Mouse (Mus musculus) heart, adult 8-10 months (tissue): ENCODE results near the gene Smyd4. TPM values are rescaled to one million over a fixed set of nuclear protein-coding genes. Genes with fewer than 3 reads are reported as not detected.

Experiments
- DNase-seq: peaks from one replicate; pipeline ENCODE4 v3.0.0; 2022; ENCODE audit warnings: low spot score
- total RNA-seq, 4 experiments: library from RNA; stranded (reverse); gene quantifications; 2 replicates each; pipeline ENCODE4 v1.2.4; 2022

Smyd4 gene
- 10 to 100 TPM in 1 of 4 experiments, 1 to 10 TPM in 3; 5.7 to 10.1 (median 8.3) TPM for total RNA-seq

GRCm38 (mm10) chr11:75348199-75348889, at the start of gene Smyd4, which contains the start of gene Rpa1:
Gene Smyd4 (plus strand): TSS chr11:75348433.
Gene Rpa1 (minus strand): TSS chr11:75348324.
- peak; percentile 92 for DNase-seq

GRCm38 (mm10) chr11:75298491-75298890, 49.7 kb upstream of the Smyd4 start:
- DNase-seq: no peak

GRCm38 (mm10) chr11:75299786-75300185, 48.4 kb upstream of the Smyd4 start:
- DNase-seq: no peak

- no peak for DNase-seq
Observed at GRCm38 (mm10) chr11:75300954-75301353, 47.3 kb upstream of the Smyd4 start.

GRCm38 (mm10) chr11:75304797-75305196, 43.4 kb upstream of the Smyd4 start:
- no peak for DNase-seq

- DNase-seq: no peak
Observed at GRCm38 (mm10) chr11:75308650-75309049, 39.6 kb upstream of the Smyd4 start.

- no peak for DNase-seq
Observed at GRCm38 (mm10) chr11:75310813-75311212, 37.4 kb upstream of the Smyd4 start.

- no peak for DNase-seq
Observed at GRCm38 (mm10) chr11:75311751-75312150, 36.5 kb upstream of the Smyd4 start.

GRCm38 (mm10) chr11:75313834-75314233, 34.4 kb upstream of the Smyd4 start:
- no peak for DNase-seq

GRCm38 (mm10) chr11:75318351-75319221, 29.6 kb upstream of the Smyd4 start:
- no peak for DNase-seq

- DNase-seq: no peak
Observed at GRCm38 (mm10) chr11:75319246-75319645, 29.0 kb upstream of the Smyd4 start.

GRCm38 (mm10) chr11:75323326-75323737, 24.9 kb upstream of the Smyd4 start:
- no peak for DNase-seq

GRCm38 (mm10) chr11:75324433-75324832, 23.8 kb upstream of the Smyd4 start:
- no peak for DNase-seq

- no peak for DNase-seq
Observed at GRCm38 (mm10) chr11:75325116-75325968, 22.9 kb upstream of the Smyd4 start.

- no peak for DNase-seq
Observed at GRCm38 (mm10) chr11:75325969-75326311, 22.3 kb upstream of the Smyd4 start.

GRCm38 (mm10) chr11:75336676-75337075, 11.6 kb upstream of the Smyd4 start:
- no peak for DNase-seq

- DNase-seq: no peak
Observed at GRCm38 (mm10) chr11:75337246-75337645, 11.0 kb upstream of the Smyd4 start.

- no peak for DNase-seq
Observed at GRCm38 (mm10) chr11:75340076-75340475, 8.2 kb upstream of the Smyd4 start.

- no peak for DNase-seq
Observed at GRCm38 (mm10) chr11:75340698-75341345, 7.4 kb upstream of the Smyd4 start.

GRCm38 (mm10) chr11:75343096-75343495, 5.1 kb upstream of the Smyd4 start:
- no peak for DNase-seq

- DNase-seq: no peak
Observed at GRCm38 (mm10) chr11:75344163-75344562, 4.1 kb upstream of the Smyd4 start.
